Mouse (Mus musculus): ENCODE results near the gene Gm20388. TPM values are rescaled to one million over a fixed set of nuclear protein-coding genes. Genes with fewer than 3 reads are reported as not detected.
"Not testable (repeated sequence)": the region's sequence is repeated elsewhere in the genome, so short reads cannot be mapped to it uniquely, and the experiment has no call there.

Gene Gm20388
- total RNA-seq, 1 experiment: 27.0 TPM

DNA sequence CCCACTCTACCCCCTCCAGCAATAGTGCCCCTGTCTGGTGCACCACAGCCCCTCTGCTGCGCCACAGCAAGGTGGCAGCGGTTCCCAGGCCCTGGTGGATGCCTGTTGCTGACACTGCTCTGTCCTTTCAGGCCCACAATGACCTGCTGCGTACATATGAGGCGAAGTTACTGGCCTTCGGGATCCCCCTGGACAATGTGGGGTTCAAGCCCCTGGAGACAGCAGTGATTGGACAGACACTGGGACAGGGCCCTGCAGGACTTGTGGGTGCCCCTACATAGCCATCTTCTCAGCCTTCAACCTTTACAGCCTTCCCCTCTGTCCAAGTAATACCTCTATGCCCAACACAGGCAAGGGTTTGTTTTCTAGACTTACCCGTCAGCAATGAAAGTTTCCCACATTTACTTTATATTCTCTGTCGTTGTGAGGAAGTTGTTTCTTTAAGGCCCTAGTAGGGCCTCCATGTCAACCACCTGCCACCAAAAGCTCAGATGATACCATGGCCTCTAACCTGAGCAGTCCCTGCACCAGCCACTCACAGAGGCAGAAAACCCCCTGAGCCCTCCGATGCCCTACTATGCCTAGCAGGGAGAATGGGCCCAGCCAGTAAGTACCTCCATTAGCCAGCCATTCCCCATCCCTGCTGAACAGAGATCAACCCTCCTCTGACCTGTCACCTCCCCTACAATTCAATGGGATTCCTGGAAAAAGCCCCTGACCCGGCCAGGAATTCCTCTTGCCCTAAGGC, 3625.8 kb downstream of the Gm20388 start:
- H3K9me3 ChIP-seq (ENCODE audit: control insufficient read depth, insufficient read depth, low read depth, low read length): no peaks in the 10 kb centered on the region
- no peak for DNase-seq (ENCODE audit: low read depth, low spot score)
- H3K27ac ChIP-seq (ENCODE audit: insufficient read depth, low read depth, low read length, poor library complexity, severe bottlenecking): no peak overlapping the region
- in situ Hi-C loops (cut with MboI; ENCODE audit: low sequenced_read_pairs in 2 of 2, unreplicated experiment in 2 of 2): no loop called here
- H3K4me1 ChIP-seq (ENCODE audit: control insufficient read depth in 2 of 2, insufficient read depth in 2 of 2, low read length in 2 of 2, poor library complexity in 1 of 2): peaks cover 2 to 3% of the 10 kb centered on the region in 2 experiments; a peak in 2 of 4 replicates
- H3K9ac ChIP-seq (ENCODE audit: insufficient read depth, low read depth, low read length, poor library complexity, severe bottlenecking): no peak overlapping the region
- no peak overlapping the region for H3K4me3 ChIP-seq (ENCODE audit: insufficient read depth in 1 of 2, low read depth in 1 of 2, low read length in 2 of 2, poor library complexity in 1 of 2, severe bottlenecking in 1 of 2)
- TF ChIP-seq CHD2 (IDR thresholded peaks at IDR 0.05; ENCODE audit: low read depth, low read length): no peak
- TF ChIP-seq HCFC1 (IDR thresholded peaks at IDR 0.05; ENCODE audit: borderline replicate concordance, insufficient read depth, low read length): no peak
- TF ChIP-seq ZNF384 (IDR thresholded peaks at IDR 0.05; ENCODE audit: low read depth, low read length): no peak
- peaks cover 14% of the 10 kb centered on the region; the same call in 1 of the 2 replicates for H3K36me3 ChIP-seq (ENCODE audit: control insufficient read depth, insufficient read depth, low read length, poor library complexity, severe bottlenecking)

DNA sequence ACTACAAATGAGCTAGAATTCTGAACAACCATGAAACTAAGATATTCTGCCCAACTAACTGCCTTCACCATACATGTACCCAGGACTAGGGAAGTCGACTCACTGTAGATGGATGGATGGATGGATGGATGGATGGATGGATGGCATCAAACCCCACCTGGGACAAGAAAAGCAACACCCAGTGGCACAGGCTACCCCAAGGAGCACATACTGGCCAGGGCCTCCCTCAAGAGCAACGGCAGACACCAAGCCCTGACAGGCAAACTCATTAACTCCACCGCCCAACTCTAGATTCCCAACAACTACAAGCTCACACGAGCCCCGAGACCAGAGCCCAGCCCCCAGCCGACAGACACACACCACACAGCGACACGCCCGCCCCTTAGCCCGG, 3626.3 kb downstream of the Gm20388 start:
- Histone ChIP-seq H3K36me3 (ENCODE audit: control insufficient read depth, insufficient read depth, low read length, poor library complexity, severe bottlenecking) (peaks cover 12% of the 10 kb centered on the region; the same call in 1 of the 2 replicates), H3K9me3 (ENCODE audit: control insufficient read depth, insufficient read depth, low read depth, low read length) (no peaks in the 10 kb centered on the region), H3K4me3 (ENCODE audit: insufficient read depth in 1 of 2, low read depth in 1 of 2, low read length in 2 of 2, poor library complexity in 1 of 2, severe bottlenecking in 1 of 2) (no peak overlapping the region), H3K27ac (ENCODE audit: insufficient read depth, low read depth, low read length, poor library complexity, severe bottlenecking) (no peak overlapping the region), H3K9ac (ENCODE audit: insufficient read depth, low read depth, low read length, poor library complexity, severe bottlenecking) (no peak overlapping the region), H3K4me1 (ENCODE audit: control insufficient read depth in 2 of 2, insufficient read depth in 2 of 2, low read length in 2 of 2, poor library complexity in 1 of 2) (peaks cover 2 to 3% of the 10 kb centered on the region in 2 experiments; a peak in 2 of 4 replicates)
- no peak for DNase-seq (ENCODE audit: low read depth, low spot score)
- in situ Hi-C loops (cut with MboI; ENCODE audit: low sequenced_read_pairs in 2 of 2, unreplicated experiment in 2 of 2): no loop called here
- TF ChIP-seq ZNF384 (IDR thresholded peaks at IDR 0.05; ENCODE audit: low read depth, low read length) (no peak), CHD2 (IDR thresholded peaks at IDR 0.05; ENCODE audit: low read depth, low read length) (no peak), MAFK (IDR thresholded peaks at IDR 0.05; ENCODE audit: insufficient read depth, low read depth, low read length) (no peak), ZC3H11A (IDR thresholded peaks at IDR 0.05; ENCODE audit: borderline replicate concordance, low read depth, low read length) (no peak), HCFC1 (IDR thresholded peaks at IDR 0.05; ENCODE audit: borderline replicate concordance, insufficient read depth, low read length) (no peak)

DNA sequence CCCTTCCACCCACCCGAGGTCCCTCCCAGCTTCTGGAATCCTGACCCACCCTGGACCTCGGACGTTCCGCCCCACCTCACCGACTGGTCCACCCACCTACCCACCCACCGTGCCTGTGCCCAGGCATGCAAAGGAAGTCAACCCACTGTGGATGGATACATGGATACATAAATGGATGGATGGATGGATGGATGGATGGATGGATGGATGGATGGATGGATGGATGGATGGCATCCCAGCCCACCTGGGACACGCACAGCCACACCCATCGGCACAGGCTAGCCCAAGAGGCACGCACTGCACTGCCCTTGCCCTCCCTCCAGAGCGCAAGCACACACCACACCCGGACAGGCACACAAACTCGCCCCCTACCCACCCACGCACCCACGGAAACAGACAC, 3627.0 kb downstream of the Gm20388 start:
- H3K9me3 ChIP-seq (ENCODE audit: control insufficient read depth, insufficient read depth, low read depth, low read length); H3K4me1 ChIP-seq (ENCODE audit: control insufficient read depth in 2 of 2, insufficient read depth in 2 of 2, low read length in 2 of 2, poor library complexity in 1 of 2); H3K9ac ChIP-seq (ENCODE audit: insufficient read depth, low read depth, low read length, poor library complexity, severe bottlenecking); DNase-seq (ENCODE audit: low read depth, low spot score); in situ Hi-C loops (cut with MboI; ENCODE audit: low sequenced_read_pairs in 2 of 2, unreplicated experiment in 2 of 2); H3K27ac ChIP-seq (ENCODE audit: insufficient read depth, low read depth, low read length, poor library complexity, severe bottlenecking); H3K4me3 ChIP-seq (ENCODE audit: insufficient read depth in 1 of 2, low read depth in 1 of 2, low read length in 2 of 2, poor library complexity in 1 of 2, severe bottlenecking in 1 of 2): not testable (repeated sequence)
- peaks cover 12% of the 10 kb centered on the region; the same call in 1 of the 2 replicates for H3K36me3 ChIP-seq (ENCODE audit: control insufficient read depth, insufficient read depth, low read length, poor library complexity, severe bottlenecking)

DNA sequence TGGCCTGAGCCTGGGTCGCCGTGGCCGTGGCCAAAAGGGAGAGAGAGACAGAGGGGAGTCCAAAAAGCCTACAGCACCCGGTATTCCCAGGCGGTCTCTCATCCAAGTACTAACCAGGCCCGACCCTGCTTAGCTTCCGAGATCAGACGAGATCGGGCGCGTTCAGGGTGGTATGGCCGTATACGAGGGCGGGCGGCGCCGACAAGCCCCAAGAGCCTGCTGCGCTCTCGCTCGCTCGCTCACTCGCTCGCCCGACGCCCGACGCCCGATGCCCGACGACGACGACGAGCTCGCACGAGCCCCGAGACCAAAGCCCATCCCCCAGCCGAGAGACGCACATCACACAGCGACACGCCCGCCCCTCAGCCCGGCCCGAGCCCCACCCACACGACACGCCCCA, 3653.6 kb downstream of the Gm20388 start:
- H3K9me3 ChIP-seq (ENCODE audit: control insufficient read depth, insufficient read depth, low read depth, low read length); DNase-seq (ENCODE audit: low read depth, low spot score); H3K36me3 ChIP-seq (ENCODE audit: control insufficient read depth, insufficient read depth, low read length, poor library complexity, severe bottlenecking); in situ Hi-C loops (cut with MboI; ENCODE audit: low sequenced_read_pairs in 2 of 2, unreplicated experiment in 2 of 2); H3K4me1 ChIP-seq (ENCODE audit: control insufficient read depth in 2 of 2, insufficient read depth in 2 of 2, low read length in 2 of 2, poor library complexity in 1 of 2); H3K9ac ChIP-seq (ENCODE audit: insufficient read depth, low read depth, low read length, poor library complexity, severe bottlenecking); H3K27ac ChIP-seq (ENCODE audit: insufficient read depth, low read depth, low read length, poor library complexity, severe bottlenecking); H3K4me3 ChIP-seq (ENCODE audit: insufficient read depth in 1 of 2, low read depth in 1 of 2, low read length in 2 of 2, poor library complexity in 1 of 2, severe bottlenecking in 1 of 2): not testable (repeated sequence)

DNA sequence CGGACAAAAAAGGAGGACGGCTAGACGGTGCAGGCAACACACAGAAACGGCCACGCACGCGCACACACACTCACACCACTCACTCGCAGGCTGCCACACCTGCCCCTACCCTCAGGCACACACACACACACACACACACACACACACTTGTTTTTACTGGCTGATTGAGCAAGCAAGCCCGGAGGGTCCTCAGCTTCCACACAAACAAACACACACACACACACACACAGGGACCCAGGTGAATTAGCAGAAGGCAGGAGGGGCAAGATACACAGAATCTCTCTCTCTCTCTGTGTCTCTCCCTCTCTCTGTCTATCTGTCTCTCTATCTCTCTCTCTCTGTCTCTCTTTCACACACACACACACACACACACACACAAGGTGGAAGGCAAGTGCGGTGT, 3664.7 kb downstream of the Gm20388 start:
- DNase-seq (ENCODE audit: low read depth, low spot score); H3K9ac ChIP-seq (ENCODE audit: insufficient read depth, low read depth, low read length, poor library complexity, severe bottlenecking); in situ Hi-C loops (cut with MboI; ENCODE audit: low sequenced_read_pairs in 2 of 2, unreplicated experiment in 2 of 2); H3K9me3 ChIP-seq (ENCODE audit: control insufficient read depth, insufficient read depth, low read depth, low read length); H3K4me1 ChIP-seq (ENCODE audit: control insufficient read depth in 2 of 2, insufficient read depth in 2 of 2, low read length in 2 of 2, poor library complexity in 1 of 2); H3K27ac ChIP-seq (ENCODE audit: insufficient read depth, low read depth, low read length, poor library complexity, severe bottlenecking); H3K4me3 ChIP-seq (ENCODE audit: insufficient read depth in 1 of 2, low read depth in 1 of 2, low read length in 2 of 2, poor library complexity in 1 of 2, severe bottlenecking in 1 of 2); H3K36me3 ChIP-seq (ENCODE audit: control insufficient read depth, insufficient read depth, low read length, poor library complexity, severe bottlenecking): not testable (repeated sequence)

DNA sequence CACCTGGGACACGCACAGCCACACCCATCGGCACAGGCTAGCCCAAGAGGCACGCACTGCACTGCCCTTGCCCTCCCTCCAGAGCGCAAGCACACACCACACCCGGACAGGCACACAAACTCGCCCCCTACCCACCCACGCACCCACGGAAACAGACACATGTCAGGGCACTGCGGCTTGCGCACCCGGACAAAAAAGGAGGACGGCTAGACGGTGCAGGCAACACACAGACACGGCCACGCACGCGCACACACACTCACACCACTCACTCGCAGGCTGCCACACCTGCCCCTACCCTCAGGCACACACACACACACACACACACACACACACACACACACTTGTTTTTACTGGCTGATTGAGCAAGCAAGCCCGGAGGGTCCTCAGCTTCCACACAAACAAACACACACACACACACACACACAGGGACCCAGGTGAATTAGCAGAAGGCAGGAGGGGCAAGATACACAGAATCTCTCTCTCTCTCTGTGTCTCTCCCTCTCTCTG, 3690.1 kb downstream of the Gm20388 start:
- DNase-seq (ENCODE audit: low read depth, low spot score); H3K4me3 ChIP-seq (ENCODE audit: insufficient read depth in 1 of 2, low read depth in 1 of 2, low read length in 2 of 2, poor library complexity in 1 of 2, severe bottlenecking in 1 of 2); H3K9ac ChIP-seq (ENCODE audit: insufficient read depth, low read depth, low read length, poor library complexity, severe bottlenecking); H3K4me1 ChIP-seq (ENCODE audit: control insufficient read depth in 2 of 2, insufficient read depth in 2 of 2, low read length in 2 of 2, poor library complexity in 1 of 2); in situ Hi-C loops (cut with MboI; ENCODE audit: low sequenced_read_pairs in 2 of 2, unreplicated experiment in 2 of 2); H3K9me3 ChIP-seq (ENCODE audit: control insufficient read depth, insufficient read depth, low read depth, low read length); H3K36me3 ChIP-seq (ENCODE audit: control insufficient read depth, insufficient read depth, low read length, poor library complexity, severe bottlenecking); H3K27ac ChIP-seq (ENCODE audit: insufficient read depth, low read depth, low read length, poor library complexity, severe bottlenecking): not testable (repeated sequence)

DNA sequence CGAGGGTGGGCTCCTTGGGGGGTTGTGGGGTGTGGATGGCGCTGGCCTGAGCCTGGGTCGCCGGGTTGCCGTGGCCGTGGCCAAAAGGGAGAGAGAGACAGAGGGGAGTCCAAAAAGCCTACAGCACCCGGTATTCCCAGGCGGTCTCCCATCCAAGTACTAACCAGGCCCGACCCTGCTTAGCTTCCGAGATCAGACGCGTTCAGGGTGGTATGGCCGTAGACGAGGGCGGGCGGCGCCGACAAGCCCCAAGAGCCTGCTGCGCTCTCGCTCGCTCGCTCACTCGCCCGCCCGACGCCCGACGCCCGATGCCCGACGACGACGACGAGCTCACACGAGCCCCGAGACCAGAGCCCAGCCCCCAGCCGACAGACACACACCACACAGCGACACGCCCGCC, 3690.8 kb downstream of the Gm20388 start:
- H3K9ac ChIP-seq (ENCODE audit: insufficient read depth, low read depth, low read length, poor library complexity, severe bottlenecking); DNase-seq (ENCODE audit: low read depth, low spot score); H3K9me3 ChIP-seq (ENCODE audit: control insufficient read depth, insufficient read depth, low read depth, low read length); H3K27ac ChIP-seq (ENCODE audit: insufficient read depth, low read depth, low read length, poor library complexity, severe bottlenecking); H3K36me3 ChIP-seq (ENCODE audit: control insufficient read depth, insufficient read depth, low read length, poor library complexity, severe bottlenecking); H3K4me1 ChIP-seq (ENCODE audit: control insufficient read depth in 2 of 2, insufficient read depth in 2 of 2, low read length in 2 of 2, poor library complexity in 1 of 2); in situ Hi-C loops (cut with MboI; ENCODE audit: low sequenced_read_pairs in 2 of 2, unreplicated experiment in 2 of 2); H3K4me3 ChIP-seq (ENCODE audit: insufficient read depth in 1 of 2, low read depth in 1 of 2, low read length in 2 of 2, poor library complexity in 1 of 2, severe bottlenecking in 1 of 2): not testable (repeated sequence)
